Mouse (Mus musculus) urinary bladder, adult 18-20 months (tissue): ENCODE measurements at regions not wholly inside any gene's neighbourhood (a gene's known extent, or its start where the extent isn't known, plus 50 kb on each side); places are given as distances from the start of the nearest gene placed in this dataset.

Experiments
- DNase-seq, 2 experiments: peaks; one replicate each; pipeline ENCODE4 v3.0.0; 2022; ENCODE audit warnings: low spot score in 2 of 2, mixed read lengths in 2 of 2

DNA sequence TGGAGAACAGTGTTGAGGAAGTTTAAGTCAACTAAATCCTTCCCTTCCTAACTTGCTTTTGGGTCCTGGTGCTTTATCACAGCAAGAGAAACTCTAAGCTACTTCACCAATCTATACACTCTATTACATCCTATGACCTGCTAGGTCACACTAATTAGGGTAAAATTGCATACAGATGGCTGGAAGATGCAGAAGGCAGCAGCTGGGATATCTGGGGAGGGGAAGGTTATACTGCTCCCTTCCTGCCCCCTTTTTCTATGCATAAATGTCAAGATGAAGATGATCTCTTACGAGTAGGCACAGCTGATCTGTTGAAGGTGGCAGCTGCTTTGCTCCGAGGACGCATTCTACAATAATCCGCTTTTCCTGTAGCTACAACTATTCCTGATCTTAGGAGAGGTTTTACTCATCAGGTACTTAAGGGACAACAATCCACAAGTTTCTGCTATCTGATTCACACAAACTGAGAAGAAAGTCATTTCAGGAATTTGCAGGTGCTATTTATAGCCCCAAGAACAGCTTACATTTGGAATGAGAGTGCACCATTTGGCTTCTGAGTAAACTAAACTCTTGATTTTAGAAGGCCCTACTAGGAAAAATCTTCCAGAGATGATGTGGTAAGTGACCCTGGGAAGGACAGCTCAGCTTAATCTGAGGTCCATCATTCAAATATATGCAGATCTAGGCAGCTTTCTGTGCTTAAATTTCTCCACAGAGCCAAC, 146.3 kb upstream of the Krr1 start:
- no peak for DNase-seq

DNA sequence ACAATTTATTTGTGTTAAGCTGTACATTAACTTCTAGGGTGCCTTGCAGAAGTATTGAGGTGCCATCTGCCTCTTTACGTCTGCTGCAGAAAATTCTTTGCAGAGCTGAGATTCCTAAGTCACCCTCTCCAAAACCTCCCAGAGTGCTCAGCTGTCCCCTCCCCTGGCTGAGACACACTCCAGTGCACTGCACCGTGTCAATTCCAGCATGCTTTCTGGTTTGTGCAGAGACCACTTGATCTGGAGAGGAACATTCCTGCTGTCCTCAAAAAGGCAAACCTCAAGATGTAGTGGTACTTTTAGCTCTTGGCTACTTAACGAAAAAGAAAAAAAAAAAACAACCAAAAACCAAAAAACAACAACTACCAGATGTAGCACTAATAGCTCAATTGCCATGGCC, 145.2 kb upstream of the Krr1 start:
- DNase-seq, result no peak

DNA sequence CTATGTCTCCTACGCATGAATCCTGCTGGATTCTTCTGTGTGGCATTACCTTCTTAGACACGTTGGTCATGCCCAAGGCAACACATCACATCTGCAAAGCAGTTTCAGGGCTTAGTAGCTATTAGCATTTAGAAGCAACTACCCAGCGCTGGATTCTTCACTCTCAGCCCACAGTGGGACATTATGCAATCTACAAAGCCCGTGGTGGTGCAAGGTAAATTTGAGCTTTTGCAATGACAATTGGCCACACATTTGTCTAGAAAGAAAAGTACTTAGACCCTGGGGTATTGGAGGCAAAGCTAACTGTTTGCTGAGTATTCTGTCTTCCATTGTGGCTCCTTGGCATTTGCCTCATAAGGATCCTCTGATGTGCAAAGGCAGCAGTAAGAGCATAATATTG, 144.5 kb upstream of the Krr1 start:
- no peak for DNase-seq

DNA sequence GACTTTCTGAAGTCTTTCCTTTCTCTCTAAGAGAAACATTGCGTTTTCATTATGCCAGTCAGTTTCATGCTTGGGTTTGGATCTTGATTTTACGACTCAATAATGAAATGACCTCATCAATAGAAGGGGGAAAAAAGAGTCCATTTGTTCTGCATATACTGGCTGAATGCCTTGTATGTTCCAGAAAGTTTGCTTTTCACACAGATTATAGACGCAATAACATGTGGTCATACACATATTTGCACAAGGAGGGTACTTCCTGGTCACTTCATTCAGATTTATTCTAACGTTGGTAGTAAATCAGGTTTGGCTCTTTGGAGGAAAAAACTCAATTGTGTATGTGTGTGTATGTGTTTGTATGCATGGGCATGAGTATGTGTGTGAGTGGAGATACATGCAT, 143.9 kb upstream of the Krr1 start:
- DNase-seq, result no peak

DNA sequence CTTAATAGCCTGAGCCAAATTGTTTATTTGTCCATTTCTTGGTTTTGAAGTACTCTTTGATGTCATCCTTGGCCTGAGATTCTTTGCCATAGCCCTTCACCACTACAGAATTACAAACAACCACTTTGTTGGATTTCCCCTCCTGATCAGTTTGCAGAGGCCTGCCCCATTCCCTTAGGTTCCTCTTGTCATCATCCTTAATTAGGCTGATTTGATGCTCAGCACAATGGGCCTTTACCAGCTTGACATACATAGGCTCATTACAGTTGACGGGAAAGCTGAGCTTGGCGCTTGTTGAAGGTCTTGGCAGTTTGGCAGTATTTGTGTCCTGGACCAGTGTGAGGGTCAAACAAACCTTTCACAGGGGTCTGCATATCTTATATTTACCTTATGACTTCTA, 143.2 kb upstream of the Krr1 start:
- DNase-seq, result no peak

DNA sequence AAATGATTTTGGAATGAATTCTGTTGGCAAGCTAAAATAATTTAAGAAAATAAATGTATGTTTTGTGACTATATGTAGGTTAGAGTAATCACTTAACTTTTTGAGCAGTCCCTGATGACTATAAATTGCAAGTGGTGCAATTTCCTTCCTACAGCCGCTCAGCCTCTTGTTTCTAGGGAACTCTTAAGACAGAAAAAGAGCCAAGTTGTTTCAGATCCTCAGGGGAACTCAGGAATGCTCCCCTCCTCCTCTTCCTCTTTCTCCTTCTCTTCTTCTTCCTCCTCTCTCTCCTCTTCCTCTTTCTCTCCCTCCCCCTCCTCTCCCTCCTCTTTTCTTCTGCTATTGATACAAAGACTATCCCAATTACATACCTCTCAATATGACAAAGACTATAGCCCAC, 141.4 kb upstream of the Krr1 start:
- DNase-seq, result no peak

DNA sequence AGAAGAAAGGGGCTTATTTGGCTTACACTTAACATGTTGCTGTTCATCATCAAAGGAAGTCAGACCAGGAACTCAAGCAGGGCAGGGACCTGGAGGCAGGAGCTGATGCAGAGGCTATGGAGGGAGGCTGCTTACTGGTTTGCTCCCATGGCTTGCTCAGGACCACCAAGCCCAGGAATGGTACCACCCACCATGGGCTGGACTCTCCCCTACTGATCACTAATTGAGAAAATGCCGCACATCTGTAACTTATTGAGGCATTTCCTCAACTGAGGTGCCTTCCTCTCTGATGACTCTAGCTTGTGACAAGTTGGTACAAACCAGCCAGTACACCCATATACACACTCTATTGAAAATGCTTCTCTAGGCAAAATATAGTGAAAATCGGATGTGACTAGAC, 138.9 kb upstream of the Krr1 start:
- DNase-seq, result no peak

DNA sequence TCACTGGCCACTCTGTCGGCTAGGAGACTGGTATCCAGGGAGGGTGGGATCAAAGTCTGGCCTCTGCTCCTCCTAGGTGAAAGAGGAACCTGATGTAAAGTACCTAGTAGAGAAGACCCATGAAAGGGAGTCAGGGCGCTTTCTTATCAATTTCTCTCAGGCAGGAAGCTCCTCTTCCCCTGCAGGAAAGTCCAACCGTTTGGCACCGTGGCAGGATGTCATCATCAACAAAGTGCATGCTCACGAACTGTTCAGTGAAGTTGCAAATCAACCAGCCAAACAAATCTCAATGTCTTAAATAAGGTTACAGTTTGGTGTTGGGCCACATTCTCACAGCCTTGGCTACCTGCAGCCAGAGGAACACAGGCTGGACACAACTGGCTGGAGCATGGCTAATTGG, 138.2 kb upstream of the Krr1 start:
- DNase-seq, result no peak

DNA sequence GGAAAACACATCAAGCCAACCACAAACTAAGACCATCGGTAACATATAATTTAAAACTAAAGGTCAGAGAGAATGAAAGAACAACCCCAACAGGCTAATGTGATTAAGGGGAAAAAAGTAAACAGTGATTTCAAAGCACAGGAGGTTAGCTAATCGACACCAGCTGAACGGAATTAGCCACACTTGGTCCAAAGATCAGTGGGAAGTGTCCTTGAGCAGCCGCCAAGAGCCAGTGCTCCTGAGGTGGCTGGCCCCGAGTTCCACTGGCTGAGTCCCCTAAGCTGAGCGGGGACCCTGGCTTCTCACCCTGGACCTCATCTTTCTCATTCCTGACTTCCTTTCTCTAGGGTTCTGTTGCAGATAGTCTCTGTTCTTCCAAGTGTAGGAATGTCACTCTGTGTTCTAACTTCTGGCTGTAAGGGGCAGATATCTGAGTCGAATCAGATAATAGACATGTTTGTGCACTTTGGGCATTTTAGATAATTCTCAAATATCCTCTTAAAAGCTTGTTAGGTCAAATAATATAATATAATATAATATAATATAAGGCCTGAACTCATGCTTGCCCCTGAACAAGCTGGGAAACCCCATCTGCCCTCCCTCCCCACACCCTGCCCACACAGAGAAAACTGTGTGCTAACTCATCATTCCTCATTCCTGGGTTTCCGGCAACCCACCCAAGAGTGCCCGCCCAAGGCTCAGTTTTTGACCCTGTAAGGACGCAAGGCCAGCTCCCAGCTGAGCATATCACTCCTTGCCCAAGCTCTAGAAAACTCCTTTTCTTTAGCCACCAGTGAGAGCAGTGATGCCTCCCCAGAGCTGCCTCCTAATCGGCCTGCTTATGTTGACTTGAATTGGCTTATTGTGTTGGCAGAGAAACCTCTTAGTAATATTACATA, 137.3 kb upstream of the Krr1 start:
- no peak for DNase-seq

DNA sequence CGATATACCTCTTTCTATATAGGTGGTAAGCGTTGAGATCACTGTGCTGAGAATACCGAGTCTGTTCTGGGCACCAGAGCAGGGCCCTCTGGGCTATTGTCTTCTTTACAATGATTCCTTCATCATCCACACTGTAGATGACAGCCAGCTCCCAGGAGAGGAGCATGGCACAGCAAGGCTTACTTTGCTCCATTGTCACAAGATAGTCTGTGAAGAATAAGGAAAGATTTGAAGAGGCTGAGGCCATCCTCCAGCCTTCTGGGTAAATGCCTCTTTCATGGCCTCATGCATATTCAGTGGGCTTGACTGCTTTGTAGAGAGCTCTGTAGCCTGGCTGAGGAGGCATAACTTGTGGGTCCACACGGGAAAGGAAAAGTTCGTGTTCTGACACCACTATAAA, 136.3 kb upstream of the Krr1 start:
- no peak for DNase-seq

DNA sequence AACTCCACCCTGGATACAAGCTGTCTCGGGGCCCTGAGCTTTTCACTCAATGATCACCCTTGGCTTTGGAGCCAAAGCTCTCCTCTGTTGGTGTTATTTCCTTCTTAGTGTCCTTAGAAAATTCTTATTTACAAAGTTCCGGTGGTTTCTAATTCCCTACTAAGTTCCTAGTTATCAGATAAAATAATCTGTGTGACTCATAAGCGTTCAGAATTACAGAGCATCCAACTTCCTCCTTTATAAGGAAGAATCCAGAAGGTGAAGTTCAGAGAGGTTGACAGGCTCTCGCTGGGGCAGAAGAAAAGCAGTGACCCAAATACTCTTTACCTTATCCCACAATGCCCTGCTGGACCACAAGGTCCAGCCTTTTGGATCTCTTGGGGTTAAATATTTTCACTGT, 135.7 kb upstream of the Krr1 start:
- DNase-seq, result no peak

DNA sequence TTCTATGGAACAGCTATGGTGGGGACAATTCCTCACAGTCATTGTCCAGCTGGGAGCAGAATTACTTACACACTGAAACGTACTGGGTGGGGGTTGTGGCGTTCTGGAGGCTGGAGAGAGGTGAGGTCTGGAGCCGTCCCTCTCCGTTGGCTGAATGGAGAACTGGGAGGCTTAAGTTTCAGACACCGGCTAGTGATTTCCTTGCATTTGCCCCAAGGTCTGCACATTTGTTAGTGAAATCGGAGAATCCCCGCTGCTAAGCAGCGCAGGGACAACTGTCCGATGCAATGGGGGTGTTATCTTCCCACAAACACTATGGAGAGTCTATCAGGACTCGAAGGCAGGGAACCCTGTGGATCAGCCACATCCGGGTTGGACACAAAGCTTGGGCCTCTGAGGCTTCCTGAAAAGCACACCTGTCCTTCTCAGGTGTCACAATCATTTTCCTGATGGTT, 130.1 kb upstream of the Krr1 start:
- no peak for DNase-seq

DNA sequence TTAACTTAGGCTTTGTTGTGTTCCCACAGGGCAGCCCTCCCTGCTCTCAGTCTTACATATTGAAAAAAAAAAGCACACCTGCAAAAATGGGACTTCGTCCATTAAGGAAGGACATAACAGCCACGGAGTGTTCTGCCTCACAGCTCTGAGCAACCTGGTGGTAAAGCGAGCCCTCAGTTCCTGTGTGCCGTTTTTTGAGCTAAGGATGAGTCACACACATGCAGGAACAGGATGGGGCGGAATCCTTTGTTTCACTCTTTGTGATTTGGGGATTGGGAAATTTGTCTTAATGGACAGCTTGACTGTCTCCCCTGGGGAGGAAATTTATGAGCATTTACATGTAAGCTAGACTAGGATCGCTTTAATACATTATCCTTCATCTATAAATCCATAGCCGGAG, 129.6 kb upstream of the Krr1 start:
- no peak for DNase-seq

DNA sequence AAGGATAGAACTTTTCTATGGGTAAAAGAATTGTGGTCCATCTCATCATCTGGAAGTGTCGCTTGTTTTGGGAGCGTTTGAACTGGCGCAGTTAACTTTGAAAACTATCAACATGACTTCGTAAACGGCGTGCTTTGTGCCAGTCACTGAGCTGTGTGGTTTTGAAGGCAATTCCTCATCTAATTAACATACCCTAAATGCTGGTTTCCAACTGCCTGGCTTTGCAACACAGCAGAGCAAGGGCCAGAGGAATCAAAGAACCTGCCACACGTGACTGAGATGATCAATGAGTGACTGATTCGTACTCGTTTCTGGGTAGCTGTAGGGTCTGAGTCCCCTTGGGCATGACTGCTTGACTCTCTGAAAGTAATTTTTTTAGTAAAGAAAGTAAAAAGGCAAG, 129.2 kb upstream of the Krr1 start:
- no peak for DNase-seq

DNA sequence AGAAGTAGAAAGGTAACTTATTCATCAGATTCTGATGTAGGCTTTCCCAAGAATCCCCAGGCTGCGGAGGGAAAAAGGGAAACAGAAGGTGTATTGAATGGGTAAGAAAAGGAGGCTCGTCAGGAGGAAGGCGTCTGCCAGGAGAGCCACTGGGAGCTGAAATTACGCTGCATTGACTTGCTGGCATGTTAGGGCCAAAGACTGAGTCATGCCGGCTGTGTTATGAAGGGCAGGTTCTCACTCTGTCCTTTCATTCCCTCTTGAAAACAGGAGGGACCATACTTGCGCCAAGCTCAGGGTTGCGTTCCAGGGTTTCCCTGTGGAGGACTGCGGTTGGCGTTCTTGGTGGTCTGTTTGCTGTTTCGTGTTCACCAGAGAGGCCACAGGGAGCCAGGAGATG, 128.3 kb upstream of the Krr1 start:
- DNase-seq, result peak in 1 of 2 experiments; percentile 48

DNA sequence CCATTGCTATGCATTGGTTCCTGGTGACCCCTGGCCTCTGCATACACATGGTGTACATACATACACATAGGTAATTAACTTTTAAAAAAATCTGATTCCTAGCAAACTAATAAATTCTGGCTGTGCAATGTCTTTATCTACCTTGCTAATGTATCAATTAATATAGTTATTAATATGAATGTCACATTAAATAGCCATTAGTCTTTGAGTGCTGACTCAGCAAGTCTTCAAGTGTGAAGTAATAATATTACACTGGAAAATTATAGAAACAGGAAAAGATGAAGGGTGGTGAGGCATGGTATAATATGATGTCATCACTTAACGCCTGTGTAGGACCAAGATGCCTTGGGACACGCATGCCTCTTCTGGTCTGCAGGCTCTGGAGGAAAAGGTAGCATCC, 126.5 kb upstream of the Krr1 start:
- no peak for DNase-seq

DNA sequence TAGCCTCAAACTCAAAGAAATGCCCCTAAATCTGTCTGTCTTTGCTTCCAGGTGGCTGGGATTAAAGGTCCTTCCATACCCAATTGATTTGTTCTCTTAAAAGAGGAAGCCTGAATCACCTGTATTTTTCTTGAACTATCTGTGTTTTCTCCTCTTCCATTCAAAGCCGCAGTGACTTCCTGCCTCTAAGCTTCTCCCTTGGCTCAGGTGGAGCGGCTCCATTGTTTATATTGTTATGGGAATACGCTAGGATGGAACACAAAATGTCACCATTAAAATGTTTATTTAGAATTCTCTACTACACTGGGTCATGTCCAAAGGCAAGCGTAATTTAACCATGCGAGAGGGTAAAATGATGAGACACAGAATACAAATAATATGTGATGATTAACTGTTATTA, 118.2 kb upstream of the Krr1 start:
- no peak for DNase-seq

DNA sequence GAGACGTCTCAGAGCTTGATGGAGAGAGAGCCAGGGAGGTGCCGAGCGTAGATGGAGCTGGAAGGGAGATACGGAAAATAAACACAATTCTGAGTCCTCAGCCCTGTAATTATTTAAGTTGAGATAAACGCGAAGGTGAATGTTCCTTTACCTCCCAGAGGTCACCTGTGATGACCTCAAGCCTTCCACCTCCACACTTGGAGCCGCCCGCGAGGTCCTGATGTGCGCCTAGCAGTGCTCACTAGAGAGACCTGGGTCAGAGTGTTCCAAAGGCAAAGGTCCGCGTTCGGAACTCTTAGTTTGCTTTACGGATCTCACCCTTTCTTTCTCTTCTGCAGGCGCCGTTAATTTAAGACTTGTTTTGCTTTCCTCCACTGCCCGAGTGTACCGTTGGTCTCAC, 117.0 kb upstream of the Krr1 start:
- no peak for DNase-seq

DNA sequence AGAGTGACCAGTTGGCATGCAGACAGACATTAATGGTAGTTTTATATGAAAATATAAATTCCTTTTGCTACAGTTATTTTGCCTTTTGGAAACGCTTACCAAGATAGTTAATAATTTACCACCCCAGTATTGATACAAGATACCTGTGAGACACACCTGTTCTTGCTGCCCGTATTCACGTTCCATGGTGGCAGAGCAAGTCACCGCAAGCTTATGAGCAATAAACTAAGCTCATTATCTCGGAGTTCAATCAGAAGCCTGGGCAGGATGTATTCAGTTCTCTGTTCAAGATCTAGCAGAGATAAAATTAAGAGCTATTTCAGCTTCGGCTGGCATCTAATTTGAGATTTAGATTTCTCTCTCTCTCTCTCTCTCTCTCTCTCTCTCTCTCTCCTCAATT, 114.1 kb upstream of the Krr1 start:
- peak in 1 of 2 experiments; percentile 35 for DNase-seq

DNA sequence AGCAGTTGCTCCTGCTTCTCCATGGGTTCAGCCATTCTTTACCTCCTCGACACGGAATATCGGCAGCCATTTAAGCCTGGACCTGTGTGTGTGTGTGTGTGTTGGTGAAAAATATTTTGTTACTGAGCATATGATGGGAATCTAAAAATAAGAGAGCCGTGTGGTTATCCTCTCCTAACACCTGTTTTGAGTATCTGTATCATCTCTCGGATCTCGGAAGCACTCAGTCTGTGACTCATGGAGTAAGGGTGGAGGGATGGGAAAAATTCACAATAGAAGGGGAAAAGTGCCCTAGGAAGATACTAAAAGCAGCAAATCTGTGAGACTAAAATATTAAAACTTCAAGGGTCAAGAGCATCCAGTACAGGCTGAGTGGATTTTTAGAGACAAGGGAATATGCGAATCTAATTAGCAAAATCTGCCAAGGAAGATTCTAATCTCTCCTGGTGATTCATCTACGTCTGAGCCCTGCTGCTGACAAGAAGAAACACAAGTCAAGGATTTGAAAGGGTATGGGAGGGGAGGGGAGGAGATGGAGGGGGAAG, 107.1 kb upstream of the Krr1 start:
- DNase-seq, result no peak

DNA sequence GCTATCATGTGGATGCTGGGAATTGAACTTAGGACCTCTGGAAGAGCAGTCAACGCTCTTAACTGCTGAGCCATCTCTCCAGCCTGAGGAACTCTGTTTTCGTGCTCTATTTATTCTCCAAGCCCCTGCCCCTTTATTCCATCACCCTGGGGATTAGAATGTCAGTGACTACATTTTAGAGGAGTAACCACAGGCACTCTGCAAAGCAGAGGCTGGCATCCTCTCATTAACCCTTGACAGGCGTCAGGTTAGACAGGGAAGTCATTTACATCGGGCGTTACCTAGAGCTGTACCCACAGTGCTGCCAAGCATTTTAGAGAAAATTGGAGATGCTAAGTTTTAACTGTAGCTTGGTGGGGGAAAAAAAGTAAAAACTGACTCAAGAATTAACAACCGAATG, 105.4 kb upstream of the Krr1 start:
- no peak for DNase-seq

DNA sequence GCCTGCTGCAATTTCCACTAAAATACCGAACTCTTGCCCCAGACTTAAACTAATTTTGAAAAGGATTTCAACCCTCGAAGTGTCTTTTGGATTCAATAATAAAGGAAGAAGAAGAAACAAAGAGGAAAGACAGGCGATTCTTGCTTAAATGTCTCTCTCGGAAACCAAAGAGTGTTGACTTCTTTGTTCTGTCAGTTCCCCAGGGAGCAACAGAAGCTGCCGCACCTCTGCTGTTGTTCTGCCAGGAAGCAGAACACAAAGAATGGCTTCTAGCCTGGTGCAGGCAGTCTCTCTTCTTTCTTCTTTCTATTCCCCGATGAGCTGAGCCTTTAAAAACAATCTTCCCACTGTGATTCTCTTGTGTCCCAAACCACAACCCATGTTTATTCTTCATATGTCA, 104.9 kb upstream of the Krr1 start:
- no peak for DNase-seq

DNA sequence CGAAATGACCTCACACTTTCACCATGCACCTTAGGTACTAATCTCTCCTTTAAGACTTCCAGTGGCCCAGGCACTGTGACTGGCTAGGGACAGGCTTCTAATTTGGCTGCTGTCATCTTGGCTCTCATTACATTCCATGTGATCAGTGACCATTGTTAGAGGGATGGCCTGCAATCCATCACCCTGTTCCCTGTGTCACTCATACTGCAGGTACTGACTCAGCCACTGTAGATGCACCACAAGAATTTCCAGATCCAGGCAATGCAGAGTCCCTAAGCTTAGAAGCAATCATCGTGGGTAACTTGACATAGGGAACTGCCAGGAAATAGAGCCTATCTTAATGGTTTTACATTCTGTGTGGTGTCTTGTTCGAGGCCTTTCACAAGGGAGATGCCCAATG, 92.1 kb upstream of the Krr1 start:
- DNase-seq, result no peak
